Mouse (Mus musculus): ENCODE results near the gene Cdkn2d. TPM values are rescaled to one million over a fixed set of nuclear protein-coding genes. Genes with fewer than 3 reads are reported as not detected.

Gene Cdkn2d
- polyA plus RNA-seq, 1 experiment from 2014 or later: 48.1 TPM

DNA sequence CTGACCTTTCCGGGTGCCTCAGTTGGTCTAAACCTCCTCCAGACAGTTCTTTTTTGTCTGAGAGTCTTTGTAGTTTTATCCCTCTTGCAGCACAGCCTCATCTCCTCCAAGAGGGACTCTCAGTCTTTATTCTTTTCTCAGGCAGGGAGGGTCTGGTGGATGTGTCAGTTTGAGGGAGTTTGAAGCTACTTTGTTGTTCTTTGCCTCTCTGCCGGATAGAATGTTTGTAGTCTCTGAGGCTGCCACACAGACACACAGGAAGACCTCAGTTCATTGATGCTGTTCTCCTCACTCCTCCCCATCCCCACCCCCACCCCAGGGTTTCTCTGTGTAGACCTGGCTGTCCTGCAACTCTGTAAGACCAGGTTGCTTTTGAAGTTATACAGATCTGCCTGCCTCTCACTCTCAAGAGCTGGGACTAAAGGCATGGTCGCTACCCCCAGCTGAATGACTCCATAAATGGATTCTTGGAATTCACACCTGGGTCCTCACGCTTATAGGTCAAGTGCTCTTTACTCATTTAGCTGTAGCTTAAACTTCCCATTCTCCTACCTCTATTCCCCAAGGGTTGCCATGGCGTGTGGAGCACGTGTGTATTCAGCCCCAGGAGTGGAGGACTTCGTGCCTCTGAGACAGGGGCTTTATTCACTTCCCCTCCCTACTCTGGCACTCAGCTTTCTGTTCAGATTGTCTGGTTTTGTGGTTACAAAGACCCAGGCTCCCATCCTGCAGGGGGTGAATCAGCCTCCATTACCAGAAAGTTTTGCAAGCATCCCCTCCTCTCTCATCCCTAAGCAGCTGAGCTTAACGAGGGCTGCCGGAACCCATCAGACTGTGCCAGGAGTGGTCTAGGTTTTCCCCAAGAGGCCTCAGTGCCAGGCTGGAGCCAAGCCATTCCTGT, 41.2 kb upstream of the Cdkn2d start:
- Histone ChIP-seq H3K9ac (no peak overlapping the region), H3K4me2 (no peak overlapping the region), H3K36me3 (ENCODE audit: insufficient read depth) (no peaks in the 10 kb centered on the region), H3K4me3 (ENCODE audit: low read depth, low read length) (no peak overlapping the region), H3K27ac (ENCODE audit: low read depth) (peak overlapping the region; percentile 86), H3K27me3 (ENCODE audit: insufficient read depth, low read length) (no peaks in the 10 kb centered on the region), H3K4me1 (ENCODE audit: insufficient read depth) (peaks cover 9% of the 10 kb centered on the region), H3K9me3 (ENCODE audit: low read depth, low read length) (no peaks in the 10 kb centered on the region)
- 35% methylated on average over 9 of the region's 9 CpGs for WGBS
- ATAC-seq (ENCODE audit: insufficient read depth): peak; percentile 77
- DNase-seq: peak; percentile 63
- TF ChIP-seq CTCF (IDR thresholded peaks at IDR 0.05; ENCODE audit: low read depth): no peak

DNA sequence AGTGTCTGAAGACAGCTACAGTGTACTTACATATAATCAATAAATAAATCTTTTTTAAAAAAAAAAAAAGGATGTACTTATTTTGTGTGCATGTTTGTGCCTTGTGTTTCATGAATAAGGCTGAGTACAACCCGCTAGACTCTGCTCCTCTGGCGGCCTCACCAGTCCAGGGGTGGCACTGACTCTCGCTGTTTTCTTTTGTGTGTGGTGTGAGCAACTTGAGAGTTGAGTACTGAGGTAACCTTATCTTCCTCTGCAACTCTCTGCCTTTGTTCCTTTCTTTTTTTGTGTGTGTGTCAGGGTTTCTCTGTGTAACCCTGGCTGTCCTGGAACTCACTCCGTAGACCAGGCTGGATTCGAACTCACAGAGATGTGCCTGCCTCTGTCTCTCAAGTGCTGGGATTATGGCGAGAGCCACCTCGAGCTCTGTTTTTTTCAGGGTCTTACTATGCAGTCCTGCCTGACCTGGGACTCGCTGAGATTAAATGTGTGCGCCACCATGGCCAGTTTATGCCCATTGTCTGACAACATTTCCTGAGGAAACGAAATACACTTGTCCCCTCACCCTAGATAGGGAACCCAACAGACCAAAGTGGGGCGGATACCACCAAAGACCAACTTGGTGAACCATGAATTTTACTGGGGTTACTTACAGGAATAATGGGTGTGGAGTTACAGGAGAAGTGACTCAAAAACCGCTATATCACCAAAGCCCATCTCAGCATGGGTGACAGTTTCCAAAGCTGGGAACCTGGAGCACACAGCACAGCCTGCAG, 40.3 kb upstream of the Cdkn2d start:
- Histone ChIP-seq H3K4me3 (ENCODE audit: low read depth, low read length) (no peak overlapping the region), H3K27ac (ENCODE audit: low read depth) (peak overlapping the region; percentile 86), H3K9me3 (ENCODE audit: low read depth, low read length) (no peaks in the 10 kb centered on the region), H3K27me3 (ENCODE audit: insufficient read depth, low read length) (no peaks in the 10 kb centered on the region), H3K4me2 (no peak overlapping the region), H3K9ac (no peak overlapping the region), H3K36me3 (ENCODE audit: insufficient read depth) (no peaks in the 10 kb centered on the region), H3K4me1 (ENCODE audit: insufficient read depth) (peaks cover 9% of the 10 kb centered on the region)
- WGBS: 80% methylated on average over 12 of the region's 12 CpGs
- ATAC-seq (ENCODE audit: insufficient read depth): no peak
- TF ChIP-seq CTCF (IDR thresholded peaks at IDR 0.05; ENCODE audit: low read depth): no peak
- DNase-seq: no peak

DNA sequence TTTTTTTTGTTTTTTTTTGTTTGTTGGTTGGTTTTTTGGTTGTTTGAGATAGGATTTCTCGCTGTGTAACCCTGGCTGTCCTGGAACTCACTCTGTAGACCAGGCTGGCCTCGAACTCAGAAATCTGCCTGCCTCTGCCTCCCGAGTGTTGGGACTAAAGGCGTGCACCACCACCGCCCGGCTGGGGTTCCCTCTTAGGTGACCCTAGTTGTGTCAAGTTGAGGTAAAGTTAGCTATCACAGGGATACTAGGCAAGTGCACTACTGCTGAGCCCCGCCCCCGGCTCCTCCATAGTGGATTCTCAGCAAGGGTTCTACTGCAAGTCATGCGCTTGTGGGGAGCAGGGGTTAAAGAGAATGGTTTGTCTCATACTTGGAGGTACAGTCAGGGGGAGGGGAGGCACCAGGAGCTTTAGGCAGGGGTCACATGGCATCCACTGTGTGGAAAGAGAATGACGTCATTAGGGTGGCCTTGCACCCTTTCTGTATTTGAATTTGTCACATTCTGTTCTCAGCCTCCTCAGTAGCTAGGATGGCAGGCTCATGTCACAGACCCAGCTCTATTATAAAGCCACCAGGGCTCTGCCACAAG, 38.6 kb upstream of the Cdkn2d start:
- Histone ChIP-seq H3K27me3 (ENCODE audit: insufficient read depth, low read length) (no peaks in the 10 kb centered on the region), H3K4me1 (ENCODE audit: insufficient read depth) (peaks cover 9% of the 10 kb centered on the region), H3K4me3 (ENCODE audit: low read depth, low read length) (no peak overlapping the region), H3K9ac (no peak overlapping the region), H3K4me2 (no peak overlapping the region), H3K36me3 (ENCODE audit: insufficient read depth) (0 out of 2 replicates have a peak, but pooled peaks cover 2% of the 10 kb centered on the region), H3K27ac (ENCODE audit: low read depth) (peak overlapping the region; percentile 46), H3K9me3 (ENCODE audit: low read depth, low read length) (no peaks in the 10 kb centered on the region)
- ATAC-seq (ENCODE audit: insufficient read depth): no peak
- DNase-seq: no peak
- TF ChIP-seq CTCF (IDR thresholded peaks at IDR 0.05; ENCODE audit: low read depth): no peak
- 85% methylated on average over 10 of the region's 10 CpGs for WGBS

DNA sequence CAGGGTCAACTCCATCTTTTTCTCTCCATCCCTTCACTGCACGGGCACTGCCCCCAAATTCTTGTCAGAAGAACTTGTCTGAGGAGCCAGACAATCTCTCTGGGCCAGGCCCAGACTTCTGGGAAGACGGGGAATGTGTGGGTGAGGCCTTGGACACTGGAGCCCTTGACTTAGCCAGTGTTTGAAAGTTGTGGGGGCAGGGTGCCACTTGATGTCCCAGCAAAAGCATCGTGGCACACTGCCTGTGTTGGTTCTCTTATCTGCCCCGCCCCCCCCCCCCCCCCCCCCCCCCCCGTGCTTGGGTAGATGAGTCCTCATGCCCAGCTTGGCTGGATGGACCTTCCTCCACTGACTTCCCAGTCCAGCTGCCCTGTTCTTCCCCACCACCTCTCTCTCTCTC, 37.8 kb upstream of the Cdkn2d start:
- H3K9ac ChIP-seq: no peak overlapping the region
- TF ChIP-seq CTCF (IDR thresholded peaks at IDR 0.05; ENCODE audit: low read depth): no peak
- H3K9me3 ChIP-seq (ENCODE audit: low read depth, low read length): no peaks in the 10 kb centered on the region
- H3K27me3 ChIP-seq (ENCODE audit: insufficient read depth, low read length): no peaks in the 10 kb centered on the region
- H3K27ac ChIP-seq (ENCODE audit: low read depth): no peak overlapping the region
- DNase-seq (peak; percentile 68), ATAC-seq (ENCODE audit: insufficient read depth) (no peak)
- peaks cover 9% of the 10 kb centered on the region for H3K4me1 ChIP-seq (ENCODE audit: insufficient read depth)
- H3K36me3 ChIP-seq (ENCODE audit: insufficient read depth): 0 out of 2 replicates have a peak, but pooled peaks cover 5% of the 10 kb centered on the region
- WGBS: 19% methylated on average over 3 of the region's 5 CpGs
- no peak overlapping the region for H3K4me2 ChIP-seq
- H3K4me3 ChIP-seq (ENCODE audit: low read depth, low read length): no peak overlapping the region

DNA sequence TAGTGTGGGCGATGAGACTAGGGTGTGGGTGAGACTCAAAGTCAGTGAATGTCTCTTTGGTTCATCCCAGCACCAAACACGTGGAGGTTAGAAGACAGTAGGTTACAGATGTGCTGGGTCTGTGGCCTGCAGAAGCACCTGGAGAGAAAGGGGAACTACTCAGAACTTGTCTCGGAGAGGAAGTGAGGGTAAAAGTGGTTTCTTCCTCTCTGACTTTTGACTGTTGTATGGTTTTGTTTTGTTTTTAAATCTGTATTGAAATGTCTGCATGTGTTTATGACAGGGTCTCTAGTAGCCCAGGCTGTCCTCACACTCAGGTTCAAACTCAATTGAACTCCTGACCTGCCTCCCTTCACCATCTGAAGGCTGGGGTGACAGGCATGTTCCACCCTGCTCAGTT, 36.8 kb upstream of the Cdkn2d start:
- 75% methylated on average over 3 of the region's 3 CpGs for WGBS
- H3K27ac ChIP-seq (ENCODE audit: low read depth): no peak overlapping the region
- ATAC-seq (ENCODE audit: insufficient read depth): no peak

DNA sequence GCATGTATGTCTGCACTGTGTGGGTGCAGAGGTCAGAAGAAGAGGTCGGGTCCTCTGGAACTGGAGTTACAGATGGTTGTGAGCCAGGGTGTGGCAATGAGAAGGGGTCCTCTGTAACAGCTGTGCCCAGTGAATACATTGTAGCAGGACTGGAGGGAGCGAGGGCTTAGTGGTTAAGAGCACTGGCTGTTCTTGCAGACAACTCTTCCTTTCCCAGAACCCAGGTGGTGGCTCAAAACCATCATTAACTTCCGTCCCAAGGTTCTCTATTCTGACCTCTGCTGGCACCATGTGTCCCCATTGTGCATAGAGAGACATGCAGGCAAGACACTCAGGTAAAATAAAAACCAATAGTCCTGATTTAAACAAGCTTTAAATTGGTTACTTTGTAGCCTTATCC, 36.4 kb upstream of the Cdkn2d start:
- Histone ChIP-seq H3K27me3 (ENCODE audit: insufficient read depth, low read length) (no peaks in the 10 kb centered on the region), H3K9ac (no peak overlapping the region), H3K36me3 (ENCODE audit: insufficient read depth) (0 out of 2 replicates have a peak, but pooled peaks cover 5% of the 10 kb centered on the region), H3K4me3 (ENCODE audit: low read depth, low read length) (no peak overlapping the region), H3K4me1 (ENCODE audit: insufficient read depth) (peaks cover 3% of the 10 kb centered on the region; the same call in 1 of the 2 replicates), H3K9me3 (ENCODE audit: low read depth, low read length) (no peaks in the 10 kb centered on the region), H3K27ac (ENCODE audit: low read depth) (no peak overlapping the region), H3K4me2 (no peak overlapping the region)
- TF ChIP-seq CTCF (IDR thresholded peaks at IDR 0.05; ENCODE audit: low read depth): no peak
- DNase-seq (no peak), ATAC-seq (ENCODE audit: insufficient read depth) (no peak)
- WGBS: 71% methylated on average over 3 of the region's 3 CpGs

More for the DNA sequence above, 36.8 kb upstream of the Cdkn2d start:
- H3K4me3 ChIP-seq (ENCODE audit: low read depth, low read length): no peak overlapping the region
- H3K9ac ChIP-seq: no peak overlapping the region
- no peak overlapping the region for H3K4me2 ChIP-seq
- H3K9me3 ChIP-seq (ENCODE audit: low read depth, low read length): no peaks in the 10 kb centered on the region
- no peak for TF ChIP-seq CTCF (IDR thresholded peaks at IDR 0.05; ENCODE audit: low read depth)
- peaks cover 4% of the 10 kb centered on the region; the same call in 1 of the 2 replicates for H3K4me1 ChIP-seq (ENCODE audit: insufficient read depth)
- H3K36me3 ChIP-seq (ENCODE audit: insufficient read depth): 0 out of 2 replicates have a peak, but pooled peaks cover 5% of the 10 kb centered on the region
- DNase-seq: no peak
- H3K27me3 ChIP-seq (ENCODE audit: insufficient read depth, low read length): no peaks in the 10 kb centered on the region
